Mouse (Mus musculus) adipose tissue, adult 10 weeks (tissue): ENCODE measurements around the gene Snapin. TPM values are rescaled to one million over a fixed set of nuclear protein-coding genes. Genes with fewer than 3 reads are reported as not detected.

Experiments
- polyA plus RNA-seq: library from polyadenylated mRNA; stranded (reverse); fragments of 350-450 nt; fragmentation: Illumina TruSeq; extraction: RNeasy Lipid Tissue Mini Kit (QIAGEN cat#74804); gene quantifications from one replicate; pipeline ENCODE4 v1.2.3, GENCODE M21; 2014; ENCODE audit warnings: low read depth, low replicate concordance

Gene Snapin
- 66.2 TPM for polyA plus RNA-seq

GRCm38 (mm10) chr3:90490696-90491256 is at the start of gene Snapin:
Gene Snapin (minus strand): TSS chr3:90491033.

GRCm38 (mm10) chr3:90537141-90537904 is 46.5 kb upstream of the Snapin start, which contains the start of gene S100a16:
Gene S100a16 (plus strand): TSS chr3:90537254.

GRCm38 (mm10) chr3:90526580-90526979 is 35.7 kb upstream of the Snapin start, which contains the start of gene S100a14:
Gene S100a14 (plus strand): TSS chr3:90526856.

GRCm38 (mm10) chr3:90513796-90514590 is 23.2 kb upstream of the Snapin start, which contains the start of the genes S100a1 and S100a13:
Gene S100a1 (minus strand): TSS chr3:90514392.
Gene S100a13 (plus strand): TSS chr3:90514435.

GRCm38 (mm10) chr3:90508950-90509746 is 18.3 kb upstream of the Snapin start, which contains the start of gene Chtop:
Gene Chtop (minus strand): TSS chr3:90509498.

GRCm38 (mm10) chr3:90475831-90476611 is 14.8 kb downstream of the Snapin start, which contains the start of gene Ilf2:
Gene Ilf2 (plus strand): TSS chr3:90476126.

GRCm38 (mm10) chr3:90465686-90466310 is 25.0 kb downstream of the Snapin start, which contains the start of gene Npr1:
Gene Npr1 (minus strand): TSS chr3:90465866.

Other genes with a start within 250 kb of the Snapin start
- 4.3 TPM for gene Creb3l4, start 247.5 kb downstream of the Snapin start, polyA plus RNA-seq
- gene Slc39a1, start 242.9 kb downstream of the Snapin start, polyA plus RNA-seq: 86.1 TPM
- gene Crtc2, start 236.9 kb downstream of the Snapin start, polyA plus RNA-seq: 44.9 TPM
- gene Dennd4b, start 225.8 kb downstream of the Snapin start, polyA plus RNA-seq: 8.7 TPM
- 19.4 TPM for gene Gatad2b, start 197.9 kb downstream of the Snapin start, polyA plus RNA-seq
- gene Slc27a3, start 101.1 kb downstream of the Snapin start, polyA plus RNA-seq: 5.7 TPM
- 33.2 TPM for gene Ints3, start 57.4 kb downstream of the Snapin start, polyA plus RNA-seq
- gene Npr1, start 25.2 kb downstream of the Snapin start, polyA plus RNA-seq: 28.7 TPM
- 60.7 TPM for gene Ilf2, start 14.9 kb downstream of the Snapin start, polyA plus RNA-seq
- gene Chtop, start 18.5 kb upstream of the Snapin start, polyA plus RNA-seq: 83.0 TPM
- 258 TPM for gene S100a1, start 23.4 kb upstream of the Snapin start, polyA plus RNA-seq
- gene S100a13, start 23.4 kb upstream of the Snapin start, polyA plus RNA-seq: 64.5 TPM
- 8.3 TPM for gene S100a14, start 35.8 kb upstream of the Snapin start, polyA plus RNA-seq
- gene S100a16, start 46.2 kb upstream of the Snapin start, polyA plus RNA-seq: 139 TPM
- gene S100a3, start 69.5 kb upstream of the Snapin start, polyA plus RNA-seq: not detected
- not detected for gene S100a2, start 99.2 kb upstream of the Snapin start, polyA plus RNA-seq
- not detected for gene Gm42674, start 110.9 kb upstream of the Snapin start, polyA plus RNA-seq
- 80.2 TPM for gene S100a4, start 112.7 kb upstream of the Snapin start, polyA plus RNA-seq
- gene S100a5, start 117.5 kb upstream of the Snapin start, polyA plus RNA-seq: not detected
- gene S100a6, start 121.8 kb upstream of the Snapin start, polyA plus RNA-seq: 241 TPM
- 0.73 TPM for gene S100a7a, start 163.0 kb upstream of the Snapin start, polyA plus RNA-seq
- 2.7 TPM for gene S100a8, start 177.9 kb upstream of the Snapin start, polyA plus RNA-seq
- 2.7 TPM for gene S100a9, start 204.7 kb upstream of the Snapin start, polyA plus RNA-seq
- 0.48 TPM for gene Pglyrp4, start 235.9 kb upstream of the Snapin start, polyA plus RNA-seq